ENCODE assay signal across 16 mouse cellular contexts in genomic region chr6:13974710-13975506, GRCm38 (mm10).
DNase-seq lines count a peak whose midpoint lies in the region; ATAC-seq and TF ChIP-seq lines count a peak whose summit lies in the region.
"Had no signal": no experiment of that assay in that cellular context is flagged by ENCODE, and none has a peak within 500 bp of the region (broad histone marks: within the 10 kb centered on the region; RNA-seq: fewer than 3 reads in every experiment).

No protein-coding gene starts in this region.

- H3K4me2 ChIP-seq in heart, embryonic 13.5 days = peak overlapping the region; percentile 13; the same call in 1 of the 2 replicates
- no peak overlapping the region for H3K4me2 ChIP-seq in midbrain, embryonic 11.5 days
- no peak overlapping the region for H3K4me2 ChIP-seq in midbrain, postnatal 0 days (ENCODE audit: low read depth, low read length, poor library complexity, severe bottlenecking)
- H3K4me2 ChIP-seq: hindbrain, embryonic 15.5 days; liver, embryonic 11.5 days; lung, embryonic 14.5 days had no signal

- no peak for DNase-seq in cerebellum, adult 9-10 months
- DNase-seq in heart, adult 18-20 months = no peak
- no peak for DNase-seq in midbrain, embryonic 11.5 days (ENCODE audit: low spot score, missing footprints)
- no peak for DNase-seq in midbrain, postnatal 0 days (ENCODE audit: low spot score)
- DNase-seq in cerebellum, postnatal 36 days = peak; percentile 23 to 24
- no peak for DNase-seq in gastrocnemius, adult 18-20 months (ENCODE audit: low spot score)
- DNase-seq: adrenal gland, adult 8-10 months; gastrocnemius, postnatal 14 days; heart, postnatal 14 days; kidney, adult 18-20 months; kidney, postnatal 36 days; lung, embryonic 14.5 days had no signal

- ATAC-seq in cerebellum, adult (ENCODE audit: insufficient number of reproducible peaks, low FRiP score, low TSS enrichment) = peak; percentile 87
- ATAC-seq in heart, embryonic 13.5 days (ENCODE audit: extremely low read depth, insufficient number of reproducible peaks, low FRiP score, low TSS enrichment) = no peak
- ATAC-seq in midbrain, embryonic 11.5 days (ENCODE audit: low FRiP score) = 0 out of 2 replicates have a peak, but pooled peaks have one; percentile 30
- ATAC-seq in midbrain, postnatal 0 days (ENCODE audit: low FRiP score) = no peak

- no peaks in the 10 kb centered on the region for H3K4me1 ChIP-seq in heart, embryonic 13.5 days
- H3K4me1 ChIP-seq in midbrain, embryonic 11.5 days (ENCODE audit: control insufficient read depth, insufficient read depth, low read length) = peaks cover 3% of the 10 kb centered on the region; the same call in 1 of the 2 replicates
- no peaks in the 10 kb centered on the region for H3K4me1 ChIP-seq in midbrain, postnatal 0 days (ENCODE audit: insufficient read depth, low read length)
- H3K4me1 ChIP-seq: hindbrain, embryonic 15.5 days had no signal

- 55% methylated on average over 14 of the region's 14 CpGs for whole genome bisulfite sequencing in heart, embryonic 13.5 days
- WGBS in midbrain, embryonic 11.5 days = 78% methylated on average over 14 of the region's 14 CpGs
- WGBS in midbrain, postnatal 0 days = 62% methylated on average over 14 of the region's 14 CpGs

- H3K9ac ChIP-seq in heart, embryonic 13.5 days = no peak overlapping the region
- no peak overlapping the region for H3K9ac ChIP-seq in midbrain, embryonic 11.5 days (ENCODE audit: low read length)
- no peak overlapping the region for H3K9ac ChIP-seq in midbrain, postnatal 0 days (replicated peaks; ENCODE audit: low read length, poor library complexity, severe bottlenecking)
- H3K9ac ChIP-seq: hindbrain, embryonic 15.5 days; lung, embryonic 14.5 days had no signal

- H3K27me3 ChIP-seq in heart, embryonic 13.5 days (replicated peaks) = no peaks in the 10 kb centered on the region
- H3K27me3 ChIP-seq in midbrain, embryonic 11.5 days (ENCODE audit: control insufficient read depth, insufficient read depth, low read length) = no peaks in the 10 kb centered on the region
- no peaks in the 10 kb centered on the region for H3K27me3 ChIP-seq in midbrain, postnatal 0 days (ENCODE audit: insufficient read depth, low read length)
- H3K27me3 ChIP-seq: hindbrain, embryonic 15.5 days had no signal

- no peak overlapping the region for H3K4me3 ChIP-seq in heart, embryonic 13.5 days
- no peak overlapping the region for H3K4me3 ChIP-seq in midbrain, embryonic 11.5 days (ENCODE audit: low read depth, low read length)
- H3K4me3 ChIP-seq in midbrain, postnatal 0 days (ENCODE audit: low read depth, low read length) = no peak overlapping the region
- H3K4me3 ChIP-seq: hindbrain, embryonic 15.5 days had no signal

- H3K27ac ChIP-seq in heart, embryonic 13.5 days (replicated peaks) = no peak overlapping the region
- H3K27ac ChIP-seq in midbrain, embryonic 11.5 days (ENCODE audit: low read depth, low read length) = no peak overlapping the region
- no peak overlapping the region for H3K27ac ChIP-seq in midbrain, postnatal 0 days (ENCODE audit: low read depth, low read length)
- H3K27ac ChIP-seq: hindbrain, embryonic 15.5 days had no signal

- H3K36me3 ChIP-seq in heart, embryonic 13.5 days = no peaks in the 10 kb centered on the region
- no peaks in the 10 kb centered on the region for H3K36me3 ChIP-seq in midbrain, embryonic 11.5 days (ENCODE audit: control insufficient read depth, insufficient read depth, low read length)
- H3K36me3 ChIP-seq in midbrain, postnatal 0 days (ENCODE audit: insufficient read depth, low read length) = no peaks in the 10 kb centered on the region
- H3K36me3 ChIP-seq: hindbrain, embryonic 15.5 days had no signal

- peaks cover 6% of the 10 kb centered on the region for H3K9me3 ChIP-seq in heart, embryonic 13.5 days
- H3K9me3 ChIP-seq in midbrain, embryonic 11.5 days (ENCODE audit: control insufficient read depth, low read length) = no peaks in the 10 kb centered on the region
- H3K9me3 ChIP-seq in midbrain, postnatal 0 days (ENCODE audit: low read length) = no peaks in the 10 kb centered on the region

- no peak for TF ChIP-seq CTCF in midbrain, postnatal 0 days (IDR thresholded peaks at IDR 0.05)

Comparison
In these comparisons a context has a peak if more than half of its experiments do, and no peak if none do; other contexts are left out.
1. ATAC-seq: peak in cerebellum, adult (single experiment) and midbrain, embryonic 11.5 days (single experiment); none in heart, embryonic 13.5 days (single experiment) and midbrain, postnatal 0 days (single experiment).
2. DNase-seq: peak in cerebellum, postnatal 36 days (2 of 2); none in cerebellum, adult 9-10 months (single experiment), heart, adult 18-20 months (0 of 2), midbrain, embryonic 11.5 days (single experiment), midbrain, postnatal 0 days (single experiment) and gastrocnemius, adult 18-20 months (single experiment).